ENCODE assay signal across 1 mouse cellular context in the genomic region with DNA sequence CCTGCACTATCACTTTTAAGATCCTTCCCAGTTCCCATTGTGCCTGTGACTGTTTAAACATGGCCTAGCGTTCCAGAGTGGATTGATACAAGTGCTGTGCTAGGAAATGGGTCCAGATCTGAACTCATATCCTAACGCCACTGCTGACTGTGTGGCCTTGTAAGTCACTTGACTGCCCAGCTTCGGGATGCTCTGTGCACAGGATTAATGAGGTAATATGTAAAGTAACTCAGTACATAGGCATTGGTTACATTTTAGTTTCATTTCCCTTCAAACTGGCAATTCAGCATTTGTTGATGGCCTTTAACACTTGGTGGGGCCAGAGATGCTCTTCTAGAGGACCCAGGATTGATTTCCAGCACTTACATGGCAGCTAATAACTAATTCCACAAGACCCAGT.
TF ChIP-seq lines count a peak whose summit lies in the region.

No protein-coding gene starts in this region.

TF ChIP-seq in CH12.LX, 34 proteins besides CTCF, POLR2A, EP300 and RAD21:
- TF ChIP-seq ZMIZ1 (IDR thresholded peaks at IDR 0.05; ENCODE audit: low read depth, low read length), result no peak
- TF ChIP-seq BHLHE40 (IDR thresholded peaks at IDR 0.05; ENCODE audit: low read depth, low read length), result peak; percentile 40; the same call in 1 of the 2 replicates
